ENCODE assay signal across 19 mouse cellular contexts in genomic region chr9:99681980-99682570, GRCm38 (mm10). TPM values are rescaled to one million over a fixed set of nuclear protein-coding genes. Genes with fewer than 3 reads are reported as not detected.
DNase-seq lines count a peak whose midpoint lies in the region; ATAC-seq and TF ChIP-seq lines count a peak whose summit lies in the region.
"Had no signal": no experiment of that assay in that cellular context is flagged by ENCODE, and none has a peak within 500 bp of the region (broad histone marks: within the 10 kb centered on the region; RNA-seq: fewer than 3 reads in every experiment).

No protein-coding gene starts in this region.

- ATAC-seq in forebrain, embryonic 16.5 days, result peak; percentile 63; the same call in 1 of the 2 replicates
- ATAC-seq in forebrain, embryonic 11.5 days (replicated peaks; ENCODE audit: low FRiP score), result no peak

- peaks cover 14% of the 10 kb centered on the region for H3K4me1 ChIP-seq in forebrain, embryonic 16.5 days (replicated peaks; ENCODE audit: control insufficient read depth, insufficient read depth, low read length)
- no peaks in the 10 kb centered on the region for H3K4me1 ChIP-seq in forebrain, embryonic 11.5 days (replicated peaks; ENCODE audit: control insufficient read depth, insufficient read depth, low read length)

- H3K27ac ChIP-seq in forebrain, embryonic 16.5 days (ENCODE audit: low read length), result no peak overlapping the region
- no peak overlapping the region for H3K27ac ChIP-seq in forebrain, embryonic 11.5 days (ENCODE audit: low read depth, low read length)
- H3K27ac ChIP-seq in left cerebral cortex, adult 2 months, result no peak overlapping the region; the same call in 1 of the 2 replicates

- no peak overlapping the region for H3K4me3 ChIP-seq in forebrain, embryonic 16.5 days (replicated peaks; ENCODE audit: low read length)
- H3K4me3 ChIP-seq in forebrain, embryonic 11.5 days (ENCODE audit: low read depth, low read length), result no peak overlapping the region
- peak overlapping the region; percentile 23; the same call in 1 of the 2 replicates for H3K4me3 ChIP-seq in left cerebral cortex, adult 2 months
- H3K4me3 ChIP-seq: myocyte had no signal

- peak overlapping the region; percentile 22; the same call in 1 of the 2 replicates for H3K4me2 ChIP-seq in forebrain, embryonic 16.5 days (ENCODE audit: low read length)
- H3K4me2 ChIP-seq in forebrain, embryonic 11.5 days (ENCODE audit: low read depth, low read length, severe bottlenecking), result no peak overlapping the region

- 55% methylated on average over 21 of the region's 21 CpGs for WGBS in forebrain, embryonic 16.5 days
- 91% methylated on average over 21 of the region's 21 CpGs for WGBS in forebrain, embryonic 11.5 days

- H3K9ac ChIP-seq in forebrain, embryonic 16.5 days (replicated peaks; ENCODE audit: low read depth, low read length), result no peak overlapping the region
- H3K9ac ChIP-seq in forebrain, embryonic 11.5 days (ENCODE audit: low read length), result no peak overlapping the region

- H3K9me3 ChIP-seq in forebrain, embryonic 16.5 days (ENCODE audit: control insufficient read depth, low read length), result no peaks in the 10 kb centered on the region
- no peaks in the 10 kb centered on the region for H3K9me3 ChIP-seq in forebrain, embryonic 11.5 days (ENCODE audit: control insufficient read depth, low read length)
- H3K9me3 ChIP-seq: G1E had no signal

- no peaks in the 10 kb centered on the region for H3K36me3 ChIP-seq in forebrain, embryonic 16.5 days (ENCODE audit: control insufficient read depth, insufficient read depth)
- H3K36me3 ChIP-seq in forebrain, embryonic 11.5 days (ENCODE audit: control insufficient read depth, insufficient read depth, low read length), result no peaks in the 10 kb centered on the region
- H3K36me3 ChIP-seq: G1E had no signal

- no peaks in the 10 kb centered on the region for H3K27me3 ChIP-seq in forebrain, embryonic 16.5 days (replicated peaks; ENCODE audit: control insufficient read depth, insufficient read depth, low read length)
- no peaks in the 10 kb centered on the region for H3K27me3 ChIP-seq in forebrain, embryonic 11.5 days (ENCODE audit: control insufficient read depth, insufficient read depth, low read length)

- DNase-seq in forebrain, embryonic 11.5 days (ENCODE audit: low spot score), result no peak
- peak; percentile 28 for DNase-seq in layer of hippocampus, adult 9-11 months
- DNase-seq in layer of hippocampus, adult 11-12 months (ENCODE audit: low spot score), result no peak
- DNase-seq in left cerebral cortex, adult 2 months (ENCODE audit: extremely low spot score in 1 of 2, low spot score in 2 of 2), result peak in 1 of 2 experiments; percentile 51
- DNase-seq in right cerebral cortex, postnatal 10 days (ENCODE audit: low spot score in 2 of 2), result peak; percentile 77 to 80
- DNase-seq in thymus, postnatal 14 days, result no peak
- no peak for DNase-seq in thymus, postnatal 36 days
- DNase-seq: adrenal gland, postnatal 36 days; B cell, adult 2 months; cerebellum, adult 8-10 months; kidney, adult 18-20 months had no signal

- peak; percentile 15 for TF ChIP-seq CTCF in left cerebral cortex, adult 2 months (IDR thresholded peaks at IDR 0.05)

- intact Hi-C loops in left cerebral cortex, adult 2 months (cut with DNase I), result loop anchor here (2.0 kb wide), 1 partner anchor 37 kb away; no protein-coding TSS in a partner anchor

RNA-seq across cellular contexts. Expression of gene Cldn18, which starts 35.0 kb away (rescaled TPM):
- polyA plus RNA-seq in forebrain, embryonic 16.5 days (2015; fragmentation: Nextera tagmentation; extraction: Ambion mirVana), result 0.20 TPM in 1 of 2 replicates, not detected in the other
- not detected in 2 replicates for polyA plus RNA-seq in forebrain, embryonic 11.5 days (2014; fragmentation: Nextera tagmentation; extraction: Ambion mirVana)
- total RNA-seq in left cerebral cortex, adult 2 months (2021), result not detected
- total RNA-seq: adrenal gland, postnatal 36 days; layer of hippocampus, adult 8-10 months; liver, adult 2 months; megakaryocyte, adult 5-6 weeks had no signal
- polyA plus RNA-seq: embryonic facial prominence, embryonic 11.5 days; G1E; hindbrain, embryonic 11.5 days; liver, adult 2 months; myocyte had no signal

RNA-seq across cellular contexts. Expression of gene Dzip1l, which starts 52.8 kb away (rescaled TPM):
- 12.2 and 13.3 TPM in 2 replicates for polyA plus RNA-seq in forebrain, embryonic 16.5 days (2015; fragmentation: Nextera tagmentation; extraction: Ambion mirVana)
- polyA plus RNA-seq in forebrain, embryonic 11.5 days (2014; fragmentation: Nextera tagmentation; extraction: Ambion mirVana), result 21.4 and 21.7 TPM in 2 replicates
- 10 to 100 TPM; 32.4 to 33.8 TPM for total RNA-seq in left cerebral cortex, adult 2 months (2021)
- total RNA-seq: megakaryocyte, adult 5-6 weeks had no signal
- polyA plus RNA-seq: G1E had no signal

Comparison
In these comparisons a context has a peak if more than half of its experiments do, and no peak if none do; other contexts are left out.
1. DNase-seq: peak in layer of hippocampus, adult 9-11 months (single experiment) and right cerebral cortex, postnatal 10 days (2 of 2); none in forebrain, embryonic 11.5 days (single experiment), layer of hippocampus, adult 11-12 months (single experiment), thymus, postnatal 14 days (single experiment) and thymus, postnatal 36 days (0 of 2).